Mouse (Mus musculus) C2C12 (cell line): Measurements from ENCODE around the gene Rbm11.

Experiments used
- CEBPB ChIP-seq: IDR thresholded peaks from one replicate; pipeline ENCODE4 v1.6.1; 2011; ENCODE audit warnings: low read depth, mild to moderate bottlenecking, control low read depth, moderate library complexity
- CTCF ChIP-seq: IDR thresholded peaks from one replicate; pipeline ENCODE4 v1.5.1; 2011; ENCODE audit not compliant: control insufficient read depth, insufficient read depth, insufficient read length
- FOSL1 ChIP-seq: IDR thresholded peaks from one replicate; pipeline ENCODE4 v1.8.0; 2011; ENCODE audit warnings: mild to moderate bottlenecking, low read length; ENCODE audit not compliant: poor library complexity, insufficient read depth, severe bottlenecking
- MAX ChIP-seq: IDR thresholded peaks from one replicate; pipeline ENCODE4 v1.6.1; 2011; ENCODE audit warnings: mild to moderate bottlenecking, control low read depth
- MYOD1 ChIP-seq: IDR thresholded peaks from one replicate; pipeline ENCODE4 v1.6.1; 2011; ENCODE audit warnings: low read depth; ENCODE audit not compliant: control insufficient read depth, insufficient read length
- MYOG ChIP-seq: IDR thresholded peaks from one replicate; pipeline ENCODE4 v1.6.1; 2011; ENCODE audit not compliant: control insufficient read depth, insufficient read length; ENCODE audit errors: extremely low read depth
- USF1 ChIP-seq: IDR thresholded peaks from one replicate; pipeline ENCODE4 v1.6.1; 2011; ENCODE audit warnings: low read depth, mild to moderate bottlenecking, control low read depth, moderate library complexity

GRCm38 (mm10) chr16:75592671-75593500, at the start of gene Rbm11:
- TF ChIP-seq CTCF, result no peak
- no peak for TF ChIP-seq USF1
- TF ChIP-seq MYOG, result no peak
- TF ChIP-seq MAX, result no peak
- TF ChIP-seq MYOD1, result no peak
- no peak for TF ChIP-seq CEBPB
- no peak for TF ChIP-seq FOSL1
